Mouse (Mus musculus) midbrain, embryonic 16.5 days (tissue): ENCODE measurements at regions not wholly inside any gene's neighbourhood (a gene's known extent, or its start where the extent isn't known, plus 50 kb on each side); places are given as distances from the start of the nearest gene placed in this dataset.
"Not testable (repeated sequence)": the region's sequence is repeated elsewhere in the genome, so short reads cannot be mapped to it uniquely, and the experiment has no call there.

Source experiments
- ATAC-seq: fragments of 200-750 bp; cut with Nextera tagmentation; 2 replicates; pipeline ENCODE4 v1.8.0; 2017; ENCODE audit warnings: moderate TSS enrichment
- H3K27ac ChIP-seq: fragments of 300-500 bp; sonication (generic); 2 replicates; pipeline ENCODE4 v1.5.1; 2014; ENCODE audit warnings: mild to moderate bottlenecking, low read length, mixed read lengths
- H3K27me3 ChIP-seq: fragments of 300-500 bp; sonication (generic); 2 replicates; pipeline ENCODE4 v1.6.1; 2014; ENCODE audit warnings: low read depth, low read length, mixed read lengths; ENCODE audit not compliant: control insufficient read depth, insufficient read depth
- H3K36me3 ChIP-seq: fragments of 300-500 bp; sonication (generic); 2 replicates; pipeline ENCODE4 v1.6.1; 2014; ENCODE audit warnings: mild to moderate bottlenecking, low read length, moderate library complexity, mixed read lengths; ENCODE audit not compliant: control insufficient read depth, insufficient read depth
- H3K4me1 ChIP-seq: fragments of 300-500 bp; sonication (generic); 2 replicates; pipeline ENCODE4 v1.6.1; 2014; ENCODE audit warnings: mild to moderate bottlenecking, low read length, mixed read lengths; ENCODE audit not compliant: control insufficient read depth, insufficient read depth
- H3K4me2 ChIP-seq: fragments of 300-500 bp; sonication (generic); 2 replicates; pipeline ENCODE4 v1.6.1; 2014; ENCODE audit warnings: mild to moderate bottlenecking, low read length, mixed read lengths
- H3K4me3 ChIP-seq: fragments of 300-500 bp; sonication (generic); 2 replicates; pipeline ENCODE4 v1.5.1; 2014; ENCODE audit warnings: low read depth, mild to moderate bottlenecking, low read length, moderate library complexity, mixed read lengths
- H3K9ac ChIP-seq: fragments of 300-500 bp; sonication (generic); 2 replicates; pipeline ENCODE4 v1.6.1; 2014; ENCODE audit warnings: low read depth, low read length, mixed read lengths
- H3K9me3 ChIP-seq: fragments of 300-500 bp; sonication (generic); replicated peaks from 2 replicates; pipeline ENCODE4 v1.6.1; 2014; ENCODE audit warnings: mild to moderate bottlenecking, low read length, mixed read lengths; ENCODE audit not compliant: control insufficient read depth, poor library complexity, severe bottlenecking
- WGBS: fragments of 180-500 bp; shearing (Covaris S2); extraction: QIAGEN DNeasy Blood & Tissue Kit; methylation state at CpG from one replicate; pipeline ENCODE4 v1.1.7; 2014; 5-methylcytosine and 5-hydroxymethylcytosine counted together

GRCm38 (mm10) chr4:153844766-153845165 lies 112.3 kb upstream of the A430005L14Rik start:
- no peak for ATAC-seq
- no peaks in the 10 kb centered on the region for H3K36me3 ChIP-seq
- WGBS, result 79% methylated on average over 6 of the region's 6 CpGs
- no peaks in the 10 kb centered on the region for H3K9me3 ChIP-seq
- H3K27me3 ChIP-seq, result no peaks in the 10 kb centered on the region
- H3K27ac ChIP-seq, result no peak overlapping the region
- no peak overlapping the region for H3K9ac ChIP-seq
- H3K4me2 ChIP-seq, result no peak overlapping the region
- no peak overlapping the region for H3K4me3 ChIP-seq
- peaks cover 10% of the 10 kb centered on the region for H3K4me1 ChIP-seq

DNA sequence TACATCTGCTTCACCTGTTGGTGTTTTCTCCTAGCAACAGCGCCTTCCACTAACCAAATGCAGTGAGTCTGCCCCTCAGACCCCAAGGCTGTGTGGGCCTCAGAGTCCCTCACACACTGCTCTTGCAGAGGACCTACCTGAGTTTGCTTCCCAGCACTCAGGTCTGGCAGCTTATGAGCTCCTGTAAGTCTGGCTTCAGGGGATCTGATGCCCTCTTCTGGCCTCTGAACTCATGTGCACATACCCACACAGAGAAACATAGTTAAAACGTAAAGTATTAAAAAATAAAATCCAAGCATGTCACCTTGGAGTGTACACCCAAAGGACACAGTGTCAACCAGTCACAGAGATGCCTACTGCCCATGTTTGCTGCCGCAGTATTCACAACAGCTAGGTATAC lies 108.8 kb upstream of the A430005L14Rik start:
- Histone ChIP-seq H3K4me2 (no peak overlapping the region), H3K9me3 (no peaks in the 10 kb centered on the region), H3K36me3 (no peaks in the 10 kb centered on the region), H3K4me3 (no peak overlapping the region), H3K9ac (no peak overlapping the region), H3K4me1 (peaks cover 13% of the 10 kb centered on the region), H3K27me3 (no peaks in the 10 kb centered on the region), H3K27ac (no peak overlapping the region)
- ATAC-seq, result no peak
- WGBS, result 60% methylated on average over 3 of the region's 3 CpGs

DNA sequence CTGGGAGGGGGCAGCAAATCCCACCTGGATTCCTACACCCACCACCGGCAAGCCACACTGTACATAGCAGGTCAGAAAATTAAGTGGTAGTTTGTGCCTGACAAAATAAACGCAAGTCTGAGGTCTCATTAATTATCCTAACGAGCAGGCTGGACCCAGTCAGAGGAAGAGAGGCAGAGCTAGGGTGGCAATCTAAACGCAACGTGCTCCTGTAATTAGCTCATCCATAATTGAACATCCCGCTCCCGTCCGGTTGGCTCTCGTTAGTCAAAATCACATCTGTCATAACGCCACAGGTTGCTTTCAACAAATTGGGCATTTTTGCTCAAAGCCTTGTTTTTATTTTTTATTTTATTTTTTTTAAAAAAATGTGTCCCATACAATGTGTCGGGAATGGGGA lies 106.9 kb upstream of the A430005L14Rik start:
- Histone ChIP-seq H3K9me3 (no peaks in the 10 kb centered on the region), H3K4me1 (peaks cover 24% of the 10 kb centered on the region), H3K4me2 (no peak overlapping the region), H3K36me3 (no peaks in the 10 kb centered on the region), H3K9ac (no peak overlapping the region), H3K27me3 (no peaks in the 10 kb centered on the region), H3K4me3 (no peak overlapping the region), H3K27ac (peak overlapping the region; percentile 53)
- ATAC-seq, result no peak
- WGBS, result 41% methylated on average over 11 of the region's 11 CpGs

- no peak overlapping the region for H3K4me3 ChIP-seq
- ATAC-seq, result peak; percentile 81
- H3K27ac ChIP-seq, result peak overlapping the region; percentile 18; the same call in 1 of the 2 replicates
- H3K9me3 ChIP-seq, result no peaks in the 10 kb centered on the region
- peaks cover 19% of the 10 kb centered on the region for H3K4me1 ChIP-seq
- H3K27me3 ChIP-seq, result no peaks in the 10 kb centered on the region
- no peak overlapping the region for H3K9ac ChIP-seq
- H3K4me2 ChIP-seq, result no peak overlapping the region
- H3K36me3 ChIP-seq, result no peaks in the 10 kb centered on the region
- WGBS, result 45% methylated on average over 9 of the region's 9 CpGs
Observed at GRCm38 (mm10) chr4:153854084-153854747, 102.8 kb upstream of the A430005L14Rik start.

- H3K27me3 ChIP-seq, result no peaks in the 10 kb centered on the region
- H3K4me2 ChIP-seq, result no peak overlapping the region
- H3K9ac ChIP-seq, result no peak overlapping the region
- peak overlapping the region; percentile 18; the same call in 1 of the 2 replicates for H3K27ac ChIP-seq
- WGBS, result 45% methylated on average over 4 of the region's 4 CpGs
- no peak for ATAC-seq
- peaks cover 14% of the 10 kb centered on the region for H3K4me1 ChIP-seq
- no peaks in the 10 kb centered on the region for H3K9me3 ChIP-seq
- no peaks in the 10 kb centered on the region for H3K36me3 ChIP-seq
- H3K4me3 ChIP-seq, result no peak overlapping the region
Observed at GRCm38 (mm10) chr4:153854748-153855092, 102.3 kb upstream of the A430005L14Rik start.

GRCm38 (mm10) chr4:153861420-153861819 lies 95.6 kb upstream of the A430005L14Rik start:
- Histone ChIP-seq H3K9me3 (no peaks in the 10 kb centered on the region), H3K27ac (no peak overlapping the region), H3K4me3 (no peak overlapping the region), H3K4me1 (no peaks in the 10 kb centered on the region), H3K4me2 (no peak overlapping the region), H3K27me3 (no peaks in the 10 kb centered on the region), H3K9ac (no peak overlapping the region), H3K36me3 (no peaks in the 10 kb centered on the region)
- WGBS, result 46% methylated on average over 8 of the region's 8 CpGs
- no peak for ATAC-seq

GRCm38 (mm10) chr4:153862121-153862660 lies 94.8 kb upstream of the A430005L14Rik start:
- H3K4me1 ChIP-seq, result no peaks in the 10 kb centered on the region
- no peak overlapping the region for H3K9ac ChIP-seq
- 79% methylated on average over 12 of the region's 12 CpGs for WGBS
- no peak overlapping the region for H3K4me2 ChIP-seq
- no peaks in the 10 kb centered on the region for H3K9me3 ChIP-seq
- H3K27me3 ChIP-seq, result no peaks in the 10 kb centered on the region
- no peaks in the 10 kb centered on the region for H3K36me3 ChIP-seq
- H3K4me3 ChIP-seq, result no peak overlapping the region
- ATAC-seq, result no peak
- no peak overlapping the region for H3K27ac ChIP-seq

DNA sequence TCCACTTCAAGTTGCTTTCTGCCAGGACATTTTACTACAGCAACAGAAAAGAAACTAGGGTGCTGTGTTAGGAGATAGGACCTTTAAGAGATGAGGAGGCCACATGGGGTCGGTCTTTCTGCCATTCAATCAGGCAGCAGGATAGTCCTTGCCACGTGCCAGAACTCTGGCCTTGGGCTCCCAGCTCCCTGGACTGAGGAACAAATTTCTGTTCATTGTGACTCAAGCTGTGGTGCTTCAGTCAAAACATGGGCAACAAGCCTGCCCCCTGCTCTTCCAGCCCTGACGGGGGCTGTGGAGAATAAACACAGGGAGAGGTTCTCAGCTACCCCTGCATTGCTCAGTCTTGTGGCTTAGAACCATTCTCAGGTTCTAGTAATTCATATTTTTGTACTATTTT lies 84.7 kb upstream of the A430005L14Rik start:
- ATAC-seq, result no peak
- WGBS, result 81% methylated on average over 3 of the region's 3 CpGs

GRCm38 (mm10) chr4:153875036-153875435 lies 82.0 kb upstream of the A430005L14Rik start:
- not testable (repeated sequence) for H3K27ac ChIP-seq, H3K4me3 ChIP-seq, H3K36me3 ChIP-seq, H3K4me1 ChIP-seq, H3K4me2 ChIP-seq, ATAC-seq, H3K9me3 ChIP-seq, H3K9ac ChIP-seq, H3K27me3 ChIP-seq
- 100% methylated on average over 1 of the region's 1 CpGs for WGBS

More for the DNA sequence above, 84.7 kb upstream of the A430005L14Rik start:
- H3K4me2 ChIP-seq, result no peak overlapping the region
- no peaks in the 10 kb centered on the region for H3K27me3 ChIP-seq
- H3K9ac ChIP-seq, result no peak overlapping the region
- H3K4me1 ChIP-seq, result no peaks in the 10 kb centered on the region
- no peaks in the 10 kb centered on the region for H3K36me3 ChIP-seq
- no peaks in the 10 kb centered on the region for H3K9me3 ChIP-seq
- no peak overlapping the region for H3K4me3 ChIP-seq
- H3K27ac ChIP-seq, result no peak overlapping the region
